Mouse (Mus musculus): Measurements from ENCODE around the gene Rrm1. TPM values are rescaled to one million over a fixed set of nuclear protein-coding genes. Genes with fewer than 3 reads are reported as not detected.
"Not testable (repeated sequence)": the region's sequence is repeated elsewhere in the genome, so short reads cannot be mapped to it uniquely, and the experiment has no call there.

Rrm1 gene
- 131 and 137 TPM in 2 replicates for polyA plus RNA-seq (2015; fragmentation: Nextera tagmentation; extraction: Ambion mirVana)

DNA sequence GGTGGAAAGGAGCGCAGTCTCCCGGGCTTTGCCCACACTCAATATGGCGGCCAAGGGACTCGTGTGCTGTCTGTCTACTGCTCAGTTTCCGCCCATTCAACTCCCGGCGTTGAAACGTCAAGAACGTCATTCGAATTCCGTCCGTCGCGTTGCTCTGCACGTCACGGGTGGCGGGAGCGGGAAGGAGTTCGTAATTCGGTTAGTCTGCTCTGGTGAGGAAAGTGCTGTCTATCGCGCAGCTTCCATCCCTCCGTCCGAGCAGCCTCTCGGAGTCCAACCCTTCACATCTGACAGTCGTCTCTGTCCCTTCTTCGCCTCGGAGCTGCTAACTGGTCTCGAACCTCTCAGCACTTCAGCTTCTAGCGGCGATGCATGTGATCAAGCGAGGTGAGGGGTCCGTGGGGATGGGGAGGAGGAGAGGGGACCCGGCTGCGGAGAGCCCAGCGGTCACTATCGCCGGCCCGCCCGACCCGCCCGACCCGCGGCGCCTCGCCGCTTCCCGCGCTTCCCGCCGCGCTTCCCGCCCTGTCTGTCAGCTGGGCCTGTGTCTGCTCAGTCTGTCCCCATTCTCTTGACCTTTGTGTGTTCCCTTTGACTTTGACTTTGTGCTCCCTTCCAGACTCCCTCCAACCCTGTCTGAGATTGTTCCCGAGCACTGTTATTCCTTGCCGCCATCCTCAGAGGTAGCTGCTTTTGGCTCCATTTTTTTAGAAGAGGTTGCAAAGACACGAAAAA is at the start of gene Rrm1:
TSS of gene Rrm1 (plus strand) at position 39 of the 735 bp plus-strand sequence.
- peaks cover 11% of the 10 kb centered on the region for H3K4me1 ChIP-seq (ENCODE audit: control insufficient read depth, insufficient read depth, low read length)
- H3K36me3 ChIP-seq (ENCODE audit: control insufficient read depth, insufficient read depth, low read length) = peaks cover 4% of the 10 kb centered on the region
- H3K27me3 ChIP-seq (ENCODE audit: control insufficient read depth, insufficient read depth, low read length) = no peaks in the 10 kb centered on the region
- H3K4me2 ChIP-seq (ENCODE audit: low read depth, low read length) = peak within 1 kb of the TSS; percentile 81
- H3K27ac ChIP-seq (ENCODE audit: low read length) = peak within 1 kb of the TSS; percentile 86
- H3K4me3 ChIP-seq (replicated peaks; ENCODE audit: low read length) = peak within 1 kb of the TSS; percentile 90
- peak within 1 kb of the TSS; percentile 92 for H3K9ac ChIP-seq (ENCODE audit: low read length)
- H3K9me3 ChIP-seq (replicated peaks; ENCODE audit: control insufficient read depth, low read length) = no peaks in the 10 kb centered on the region
- ATAC-seq (ENCODE audit: insufficient read depth, low FRiP score) = peak; percentile 99
- under 1% methylated on average over 54 of the region's 56 CpGs for WGBS

DNA sequence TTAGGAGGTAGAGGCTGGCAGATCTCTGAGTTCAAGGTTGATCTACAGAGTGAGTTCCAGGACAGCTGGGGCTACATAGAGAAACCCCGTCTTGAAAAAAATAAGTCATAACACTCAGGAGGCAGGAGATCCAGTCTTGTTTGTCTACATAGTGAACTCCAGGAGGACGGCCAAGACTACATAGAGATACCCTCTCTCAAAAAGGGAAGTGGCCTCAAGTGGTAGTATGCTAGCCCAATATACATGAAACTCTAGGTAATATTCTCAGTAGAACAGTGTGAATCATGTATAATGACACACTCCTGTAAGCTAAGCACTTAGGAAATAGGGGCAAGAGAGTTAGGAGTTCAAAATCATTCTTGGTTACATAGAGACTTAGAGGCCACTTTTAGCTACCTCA is 47.6 kb upstream of the Rrm1 start:
- ATAC-seq (ENCODE audit: insufficient read depth, low FRiP score) = no peak
- Histone ChIP-seq H3K27me3 (ENCODE audit: control insufficient read depth, insufficient read depth, low read length) (no peaks in the 10 kb centered on the region), H3K4me3 (replicated peaks; ENCODE audit: low read length) (no peak overlapping the region), H3K36me3 (ENCODE audit: control insufficient read depth, insufficient read depth, low read length) (no peaks in the 10 kb centered on the region), H3K27ac (ENCODE audit: low read length) (no peak overlapping the region), H3K9ac (ENCODE audit: low read length) (no peak overlapping the region), H3K9me3 (replicated peaks; ENCODE audit: control insufficient read depth, low read length) (no peaks in the 10 kb centered on the region), H3K4me1 (ENCODE audit: control insufficient read depth, insufficient read depth, low read length) (0 out of 2 replicates have a peak, but pooled peaks cover 1% of the 10 kb centered on the region), H3K4me2 (ENCODE audit: low read depth, low read length) (no peak overlapping the region)
- 77% methylated on average over 2 of the region's 2 CpGs for WGBS

DNA sequence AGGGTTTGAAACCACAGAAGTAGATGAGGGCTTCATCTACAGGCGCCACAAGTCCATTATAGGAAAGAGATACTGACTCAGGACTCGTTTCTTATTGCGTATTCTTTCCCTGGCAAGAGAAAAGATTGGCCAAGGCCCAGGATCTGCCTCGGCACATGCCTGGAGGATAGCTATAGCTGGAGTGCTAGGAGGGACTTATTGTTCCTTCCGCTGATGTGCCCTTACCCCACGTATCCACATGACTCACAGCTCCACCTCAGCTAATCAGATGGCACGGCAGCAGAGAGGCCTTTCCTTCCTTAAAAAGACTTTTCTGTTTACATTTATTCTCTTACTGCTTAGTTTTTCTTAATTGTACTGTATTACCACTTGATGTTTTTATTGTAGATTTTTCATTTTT is 45.6 kb upstream of the Rrm1 start:
- H3K9me3 ChIP-seq (replicated peaks; ENCODE audit: control insufficient read depth, low read length) = no peaks in the 10 kb centered on the region
- H3K4me2 ChIP-seq (ENCODE audit: low read depth, low read length) = no peak overlapping the region
- H3K4me1 ChIP-seq (ENCODE audit: control insufficient read depth, insufficient read depth, low read length) = no peaks in the 10 kb centered on the region
- no peak overlapping the region for H3K4me3 ChIP-seq (replicated peaks; ENCODE audit: low read length)
- ATAC-seq (ENCODE audit: insufficient read depth, low FRiP score) = no peak; the same call in 1 of the 2 replicates
- H3K27ac ChIP-seq (ENCODE audit: low read length) = no peak overlapping the region
- WGBS = 58% methylated on average over 7 of the region's 7 CpGs
- H3K9ac ChIP-seq (ENCODE audit: low read length) = no peak overlapping the region
- no peaks in the 10 kb centered on the region for H3K27me3 ChIP-seq (ENCODE audit: control insufficient read depth, insufficient read depth, low read length)
- H3K36me3 ChIP-seq (ENCODE audit: control insufficient read depth, insufficient read depth, low read length) = no peaks in the 10 kb centered on the region

DNA sequence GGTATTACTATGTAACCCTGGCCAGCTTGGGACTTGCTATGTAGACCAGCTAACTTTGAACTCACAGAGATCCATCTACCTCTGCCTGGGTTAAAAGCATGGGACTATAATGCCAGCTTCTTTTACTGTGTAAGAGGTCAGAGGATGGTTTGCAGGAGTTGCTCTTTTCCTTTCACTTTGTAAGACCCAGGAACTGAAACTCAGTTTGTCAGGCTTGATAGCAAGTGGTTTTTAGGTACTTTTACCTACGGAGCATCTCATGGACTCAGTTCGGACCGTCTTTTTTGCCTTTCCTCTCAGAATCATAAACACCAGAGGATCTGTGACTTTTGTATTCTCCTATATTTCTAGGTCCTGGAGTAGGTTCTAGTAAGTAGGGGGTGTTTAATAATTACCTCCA is 45.2 kb upstream of the Rrm1 start:
- Histone ChIP-seq H3K9me3 (replicated peaks; ENCODE audit: control insufficient read depth, low read length) (no peaks in the 10 kb centered on the region), H3K27ac (ENCODE audit: low read length) (no peak overlapping the region), H3K36me3 (ENCODE audit: control insufficient read depth, insufficient read depth, low read length) (no peaks in the 10 kb centered on the region), H3K4me3 (replicated peaks; ENCODE audit: low read length) (no peak overlapping the region), H3K4me2 (ENCODE audit: low read depth, low read length) (no peak overlapping the region), H3K9ac (ENCODE audit: low read length) (no peak overlapping the region), H3K27me3 (ENCODE audit: control insufficient read depth, insufficient read depth, low read length) (no peaks in the 10 kb centered on the region), H3K4me1 (ENCODE audit: control insufficient read depth, insufficient read depth, low read length) (no peaks in the 10 kb centered on the region)
- WGBS = 96% methylated on average over 3 of the region's 3 CpGs
- no peak for ATAC-seq (ENCODE audit: insufficient read depth, low FRiP score)

DNA sequence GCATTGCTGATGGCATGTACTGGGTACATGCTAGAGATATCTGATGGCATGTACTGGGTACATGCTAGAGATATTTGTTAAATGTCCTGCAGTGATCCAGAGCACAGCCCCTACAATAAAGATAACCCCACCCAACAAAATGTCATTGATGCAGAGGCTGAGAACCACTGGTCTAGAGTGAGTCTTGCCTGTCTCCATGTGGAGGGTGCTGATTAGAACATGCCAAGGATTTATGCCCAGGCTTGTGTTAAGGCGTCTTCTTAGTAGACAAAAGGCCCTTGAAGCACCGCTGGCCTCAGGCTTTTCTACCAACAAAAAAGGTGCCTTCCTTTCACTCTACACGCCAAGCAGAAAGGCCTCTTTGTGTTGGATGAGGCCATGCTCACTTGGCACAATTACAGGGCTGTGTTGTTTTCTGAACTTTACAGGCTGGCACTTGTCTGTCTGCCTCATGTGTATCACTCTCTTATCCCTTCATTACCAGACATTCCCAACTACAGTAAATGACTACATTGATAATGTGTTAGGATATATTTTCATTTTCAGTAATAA is 42.2 kb upstream of the Rrm1 start:
- H3K9ac ChIP-seq (ENCODE audit: low read length) = no peak overlapping the region
- no peak overlapping the region for H3K4me2 ChIP-seq (ENCODE audit: low read depth, low read length)
- no peak overlapping the region for H3K4me3 ChIP-seq (replicated peaks; ENCODE audit: low read length)
- peak overlapping the region; percentile 15; the same call in 1 of the 2 replicates for H3K27ac ChIP-seq (ENCODE audit: low read length)
- H3K36me3 ChIP-seq (ENCODE audit: control insufficient read depth, insufficient read depth, low read length) = no peaks in the 10 kb centered on the region
- no peaks in the 10 kb centered on the region for H3K27me3 ChIP-seq (ENCODE audit: control insufficient read depth, insufficient read depth, low read length)
- ATAC-seq (ENCODE audit: insufficient read depth, low FRiP score) = peak; percentile 68; the same call in 1 of the 2 replicates
- no peaks in the 10 kb centered on the region for H3K4me1 ChIP-seq (ENCODE audit: control insufficient read depth, insufficient read depth, low read length)
- no peaks in the 10 kb centered on the region for H3K9me3 ChIP-seq (replicated peaks; ENCODE audit: control insufficient read depth, low read length)
- 66% methylated on average over 3 of the region's 3 CpGs for WGBS

DNA sequence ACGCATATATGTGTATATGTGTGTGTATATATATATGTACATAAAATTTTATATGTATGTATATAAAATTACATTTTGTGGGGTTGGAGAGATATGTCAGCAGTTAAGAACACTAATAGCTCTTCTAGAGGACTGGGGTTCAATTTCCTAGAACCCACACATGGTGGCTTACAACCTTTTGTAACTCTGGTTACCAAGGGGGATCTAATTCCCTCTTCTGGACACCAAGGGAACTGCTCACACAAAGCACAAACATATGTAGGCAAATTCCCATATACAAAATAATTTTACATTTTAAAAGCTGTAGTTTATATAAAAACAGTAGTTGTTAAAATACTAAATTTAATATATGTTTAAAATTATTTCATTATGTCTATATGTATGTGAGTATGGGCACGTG is 37.4 kb upstream of the Rrm1 start:
- no peak overlapping the region for H3K9ac ChIP-seq (ENCODE audit: low read length)
- H3K4me3 ChIP-seq (replicated peaks; ENCODE audit: low read length) = no peak overlapping the region
- no peaks in the 10 kb centered on the region for H3K36me3 ChIP-seq (ENCODE audit: control insufficient read depth, insufficient read depth, low read length)
- ATAC-seq (ENCODE audit: insufficient read depth, low FRiP score) = no peak
- H3K27me3 ChIP-seq (ENCODE audit: control insufficient read depth, insufficient read depth, low read length) = no peaks in the 10 kb centered on the region
- WGBS = 93% methylated on average over 2 of the region's 2 CpGs
- H3K27ac ChIP-seq (ENCODE audit: low read length) = no peak overlapping the region
- no peaks in the 10 kb centered on the region for H3K9me3 ChIP-seq (replicated peaks; ENCODE audit: control insufficient read depth, low read length)
- no peaks in the 10 kb centered on the region for H3K4me1 ChIP-seq (ENCODE audit: control insufficient read depth, insufficient read depth, low read length)
- H3K4me2 ChIP-seq (ENCODE audit: low read depth, low read length) = no peak overlapping the region

DNA sequence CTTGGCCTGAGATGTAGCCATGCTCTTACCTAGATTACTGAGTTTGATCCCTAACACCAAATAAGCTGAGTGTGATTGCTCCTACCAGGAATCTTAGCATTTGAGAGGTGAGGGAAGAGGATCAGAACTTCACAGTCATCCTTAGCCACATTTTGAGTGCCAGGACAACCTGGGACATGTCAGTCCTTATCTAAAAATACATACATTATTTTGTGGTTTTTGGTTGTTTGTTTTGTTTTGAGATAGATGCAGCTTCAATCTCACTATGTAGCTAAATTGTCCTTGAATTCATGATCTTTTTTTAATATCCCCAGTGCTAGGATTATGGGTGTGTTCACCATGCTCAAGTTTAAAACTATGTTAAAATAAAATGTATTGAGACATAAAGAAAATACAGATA is 34.1 kb upstream of the Rrm1 start:
- Histone ChIP-seq H3K4me1 (ENCODE audit: control insufficient read depth, insufficient read depth, low read length) (no peaks in the 10 kb centered on the region), H3K9me3 (replicated peaks; ENCODE audit: control insufficient read depth, low read length) (no peaks in the 10 kb centered on the region), H3K9ac (ENCODE audit: low read length) (no peak overlapping the region), H3K27me3 (ENCODE audit: control insufficient read depth, insufficient read depth, low read length) (no peaks in the 10 kb centered on the region), H3K27ac (ENCODE audit: low read length) (no peak overlapping the region), H3K36me3 (ENCODE audit: control insufficient read depth, insufficient read depth, low read length) (no peaks in the 10 kb centered on the region), H3K4me3 (replicated peaks; ENCODE audit: low read length) (no peak overlapping the region), H3K4me2 (ENCODE audit: low read depth, low read length) (no peak overlapping the region)
- ATAC-seq (ENCODE audit: insufficient read depth, low FRiP score) = no peak

DNA sequence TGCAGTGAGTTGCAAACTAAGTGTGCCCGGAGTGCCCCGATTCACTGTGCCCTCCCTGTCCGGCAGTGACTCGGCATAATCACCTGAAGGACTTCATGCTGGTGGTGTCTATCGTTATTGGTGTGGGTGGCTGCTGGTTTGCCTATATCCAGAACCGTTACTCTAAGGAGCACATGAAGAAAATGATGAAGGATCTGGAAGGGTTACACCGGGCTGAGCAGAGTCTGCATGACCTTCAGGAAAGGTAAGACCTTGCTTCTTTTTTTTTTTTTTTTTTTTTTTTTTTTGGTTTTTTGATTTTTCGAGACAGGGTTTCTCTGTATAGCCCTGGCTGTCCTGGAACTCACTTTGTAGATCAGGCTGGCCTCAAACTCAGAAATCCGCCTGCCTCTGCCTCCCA is 26.2 kb upstream of the Rrm1 start:
- H3K27ac ChIP-seq (ENCODE audit: low read length); H3K9ac ChIP-seq (ENCODE audit: low read length); H3K4me3 ChIP-seq (replicated peaks; ENCODE audit: low read length); H3K27me3 ChIP-seq (ENCODE audit: control insufficient read depth, insufficient read depth, low read length); H3K36me3 ChIP-seq (ENCODE audit: control insufficient read depth, insufficient read depth, low read length); H3K4me1 ChIP-seq (ENCODE audit: control insufficient read depth, insufficient read depth, low read length); H3K4me2 ChIP-seq (ENCODE audit: low read depth, low read length); ATAC-seq (ENCODE audit: insufficient read depth, low FRiP score); H3K9me3 ChIP-seq (replicated peaks; ENCODE audit: control insufficient read depth, low read length): not testable (repeated sequence)
- 92% methylated on average over 9 of the region's 9 CpGs for WGBS

DNA sequence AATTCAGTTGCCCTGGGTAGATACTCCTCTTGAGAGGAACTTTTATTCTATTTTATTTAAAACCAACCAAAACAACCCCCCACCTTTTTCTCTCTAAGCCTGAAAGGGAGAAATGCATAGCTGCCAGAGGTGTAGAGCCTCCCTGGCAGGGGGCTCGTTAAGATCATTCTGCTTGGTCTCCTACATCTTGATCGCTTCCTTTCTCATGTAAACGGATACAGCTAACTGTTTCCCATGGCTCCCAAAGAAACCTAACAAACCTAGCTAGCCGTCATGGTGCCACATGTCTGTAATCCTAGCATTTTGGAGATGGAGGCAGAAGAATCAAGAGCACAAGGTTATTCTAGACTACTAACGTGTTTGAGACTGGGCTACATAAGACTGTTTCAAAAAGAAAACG is 25.7 kb upstream of the Rrm1 start:
- Histone ChIP-seq H3K4me1 (ENCODE audit: control insufficient read depth, insufficient read depth, low read length) (peaks cover 8% of the 10 kb centered on the region), H3K36me3 (ENCODE audit: control insufficient read depth, insufficient read depth, low read length) (no peaks in the 10 kb centered on the region), H3K9me3 (replicated peaks; ENCODE audit: control insufficient read depth, low read length) (no peaks in the 10 kb centered on the region), H3K4me2 (ENCODE audit: low read depth, low read length) (no peak overlapping the region), H3K9ac (ENCODE audit: low read length) (no peak overlapping the region), H3K27ac (ENCODE audit: low read length) (peak overlapping the region; percentile 7), H3K4me3 (replicated peaks; ENCODE audit: low read length) (no peak overlapping the region), H3K27me3 (ENCODE audit: control insufficient read depth, insufficient read depth, low read length) (no peaks in the 10 kb centered on the region)
- 52% methylated on average over 6 of the region's 6 CpGs for WGBS
- ATAC-seq (ENCODE audit: insufficient read depth, low FRiP score) = no peak

All from stomach, embryonic 16.5 days (tissue).